Mouse (Mus musculus): Measurements from ENCODE around the gene Spout1.

DNA sequence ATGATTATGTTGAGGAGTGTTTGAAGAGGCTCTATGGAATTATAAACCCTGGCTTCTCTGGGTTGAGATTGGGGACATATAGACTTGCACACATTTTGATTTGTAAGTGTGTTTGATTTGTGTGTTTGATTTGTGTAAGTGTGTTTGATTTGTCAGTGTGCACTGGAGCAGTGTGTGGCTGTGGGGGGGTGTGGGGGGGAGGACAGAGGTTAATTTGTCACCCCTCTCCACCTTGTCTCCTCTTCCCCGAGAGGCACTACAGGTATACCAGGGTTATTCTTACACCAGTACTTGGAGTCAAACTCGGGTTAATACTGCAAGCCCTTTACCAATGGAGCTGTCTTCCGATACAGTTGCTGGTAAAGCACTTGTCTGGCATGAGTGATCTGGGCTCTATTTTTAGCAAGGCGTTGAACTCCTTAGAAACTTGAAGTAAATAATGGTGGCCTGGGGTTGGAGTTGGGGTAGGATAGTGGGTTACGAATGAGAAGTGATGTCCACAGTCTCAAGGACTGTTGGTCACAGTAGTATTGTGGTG is 22.2 kb upstream of the Spout1 start:
- TF ChIP-seq CTCF (IDR thresholded peaks at IDR 0.05; ENCODE audit: low read depth) (no peak), EP300 (IDR thresholded peaks at IDR 0.05; ENCODE audit: low read depth) (no peak)

All from liver, postnatal 0 days (tissue).